Mouse (Mus musculus) gastrocnemius, postnatal 14 days (tissue): Measurements from ENCODE around the gene Calr3. TPM values are rescaled to one million over a fixed set of nuclear protein-coding genes. Genes with fewer than 3 reads are reported as not detected.

Source experiments
- DNase-seq: peaks from one replicate; pipeline ENCODE4 v3.0.0; 2021; ENCODE audit warnings: mixed read lengths
- intact Hi-C: fragments of 180-260 bp; cut with DNase I; formaldehyde crosslinking; loops from one replicate; pipeline ENCODE4 v1.15.1; 2025; ENCODE audit warnings: low total_unique reads
- microRNA-seq, 2 experiments: library from miRNA; unstranded; fragments of <30 nt; microRNA quantifications; one replicate each; pipeline ENCODE4 v1.2.0; 2021
- total RNA-seq, 2 experiments: library from RNA; stranded (reverse); gene quantifications; 2 replicates each; pipeline ENCODE4 v1.2.3; 2021

Calr3 gene
- total RNA-seq, 2 experiments from 2014 or later = 1.7 to 1.8 TPM

DNA sequence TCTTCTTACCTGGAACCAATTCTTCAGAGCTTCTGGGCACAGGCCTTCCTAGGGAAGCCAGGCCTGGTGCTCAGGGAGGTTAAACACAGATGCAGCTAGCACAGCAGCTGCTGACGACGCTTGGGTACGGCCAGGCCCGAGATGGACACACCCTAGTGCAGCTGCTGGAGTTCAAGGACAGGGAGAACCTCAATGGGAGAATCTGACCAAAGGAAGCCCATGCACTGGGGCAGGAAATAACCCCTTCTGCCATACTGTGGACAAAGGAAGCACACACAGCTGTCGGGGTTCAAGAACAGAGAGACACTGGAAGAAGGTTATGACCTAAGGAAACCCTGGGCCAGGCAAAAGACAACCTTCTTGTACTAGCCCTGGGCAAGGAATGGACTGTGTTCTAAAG lies 68.5 kb downstream of the Calr3 start:
- DNase-seq = no peak
- intact Hi-C loops = no loop called here

Small RNAs within 50 kb of the gene (microRNA-seq; reads per million reads assigned to microRNA genes)
- gene Mir7068 = 0.50 to 1.9 reads per million in 2 experiments

Other genes with a start within 250 kb of the Calr3 start
- not detected for gene Cib3, start 231.0 kb downstream of the Calr3 start, total RNA-seq
- not detected for gene Gm11034, start 230.2 kb downstream of the Calr3 start, total RNA-seq
- gene Fam32a, start 224.1 kb downstream of the Calr3 start, total RNA-seq = 10 to 100 TPM; 10.9 to 13.4 TPM
- gene Ap1m1, start 203.9 kb downstream of the Calr3 start, total RNA-seq = 10 to 100 TPM; 24.7 to 27.2 TPM
- gene Gm10282, start 138.6 kb downstream of the Calr3 start, total RNA-seq = 1 to 10 TPM; 5.1 to 7.5 TPM
- 10 to 100 TPM; 19.1 to 24.1 TPM for gene Klf2, start 124.8 kb downstream of the Calr3 start, total RNA-seq
- gene Eps15l1, start 22.4 kb downstream of the Calr3 start, total RNA-seq = 10 to 100 TPM; 23.2 to 23.4 TPM
- gene 1700030K09Rik, start within 50 bp of the Calr3 start, total RNA-seq = 1 to 10 TPM; 3.1 to 3.2 TPM
- 10 to 100 TPM; 23.0 to 26.5 TPM for gene Cherp, start 31.4 kb upstream of the Calr3 start, total RNA-seq
- gene Slc35e1, start 48.7 kb upstream of the Calr3 start, total RNA-seq = 10 to 100 TPM; 25.9 to 26.8 TPM
- 10 to 100 TPM in 1 of 2 experiments, 1 to 10 TPM in 1; 7.4 to 12.0 TPM for gene Med26, start 104.4 kb upstream of the Calr3 start, total RNA-seq
- 10 to 100 TPM; 80.0 to 81.2 TPM for gene Smim7, start 127.2 kb upstream of the Calr3 start, total RNA-seq
- gene Tmem38a, start 128.2 kb upstream of the Calr3 start, total RNA-seq = 1,000 to 10,000 TPM; 1,133 to 1,242 TPM
- gene Nwd1, start 202.8 kb upstream of the Calr3 start, total RNA-seq = under 1 TPM; 0.47 to 0.53 TPM